Mouse (Mus musculus) midbrain, postnatal 0 days (tissue): ENCODE measurements around the gene Apol11b. TPM values are rescaled to one million over a fixed set of nuclear protein-coding genes. Genes with fewer than 3 reads are reported as not detected.

Experiments
- ATAC-seq: fragments of 200-750 bp; cut with Nextera tagmentation; 2 replicates; pipeline ENCODE4 v1.8.0; 2017; ENCODE audit warnings: moderate number of reproducible peaks, mild to moderate bottlenecking, moderate TSS enrichment, moderate library complexity; ENCODE audit not compliant: low FRiP score
- DNase-seq: peaks from one replicate; pipeline ENCODE4 v3.0.0-alpha.2; 2015; ENCODE audit warnings: low spot score
- H3K27ac ChIP-seq: fragments of 300-500 bp; sonication (generic); 2 replicates; pipeline ENCODE4 v1.5.1; 2014; ENCODE audit warnings: low read depth, mild to moderate bottlenecking, low read length, mixed read lengths
- H3K27me3 ChIP-seq: fragments of 300-500 bp; sonication (generic); 2 replicates; pipeline ENCODE4 v1.6.1; 2014; ENCODE audit warnings: low read length, control low read depth, mixed read lengths; ENCODE audit not compliant: insufficient read depth
- H3K36me3 ChIP-seq: fragments of 300-500 bp; sonication (generic); 2 replicates; pipeline ENCODE4 v1.6.1; 2014; ENCODE audit warnings: low read length, control low read depth, mixed read lengths; ENCODE audit not compliant: insufficient read depth
- H3K4me1 ChIP-seq: fragments of 300-500 bp; sonication (generic); 2 replicates; pipeline ENCODE4 v1.6.1; 2014; ENCODE audit warnings: mild to moderate bottlenecking, control low read depth, antibody characterized with exemption, low read length, mixed read lengths; ENCODE audit not compliant: insufficient read depth
- H3K4me2 ChIP-seq: fragments of 300-500 bp; sonication (generic); 2 replicates; pipeline ENCODE4 v1.6.1; 2014; ENCODE audit warnings: low read depth, mild to moderate bottlenecking, low read length, mixed read lengths; ENCODE audit not compliant: poor library complexity, severe bottlenecking
- H3K4me3 ChIP-seq: fragments of 300-500 bp; sonication (generic); 2 replicates; pipeline ENCODE4 v1.5.1; 2014; ENCODE audit warnings: low read depth, mild to moderate bottlenecking, low read length, moderate library complexity
- H3K9ac ChIP-seq: fragments of 300-500 bp; sonication (generic); replicated peaks from 2 replicates; pipeline ENCODE4 v1.6.1; 2014; ENCODE audit warnings: mild to moderate bottlenecking, low read length, moderate library complexity, mixed read lengths; ENCODE audit not compliant: poor library complexity, severe bottlenecking
- H3K9me3 ChIP-seq: fragments of 300-500 bp; sonication (generic); 2 replicates; pipeline ENCODE4 v1.6.1; 2016; ENCODE audit warnings: low read length, control low read depth
- CTCF ChIP-seq: IDR thresholded peaks from 2 replicates; pipeline ENCODE4 v1.5.1; 2016; ENCODE audit warnings: antibody characterized with exemption, mild to moderate bottlenecking
- WGBS: fragments of 180-500 bp; shearing (Covaris S2); extraction: QIAGEN DNeasy Blood & Tissue Kit; methylation state at CpG from one replicate; pipeline ENCODE4 v1.1.7; 2014; 5-methylcytosine and 5-hydroxymethylcytosine counted together
- polyA plus RNA-seq: library from polyadenylated mRNA; unstranded; fragments of >200 nt; fragmentation: Nextera tagmentation; extraction: Ambion mirVana; gene quantifications from 2 replicates; pipeline ENCODE4 v1.2.1, GENCODE M21; 2015
- total RNA-seq: library from RNA; depleted of rRNA; stranded (reverse); fragments of >200 nt; gene quantifications from 2 replicates; pipeline ENCODE4 v1.2.3, GENCODE M21; 2014; rRNA removed

Apol11b gene
- total and polyA plus RNA-seq, 2 experiments from 2014 or later: not detected

DNA sequence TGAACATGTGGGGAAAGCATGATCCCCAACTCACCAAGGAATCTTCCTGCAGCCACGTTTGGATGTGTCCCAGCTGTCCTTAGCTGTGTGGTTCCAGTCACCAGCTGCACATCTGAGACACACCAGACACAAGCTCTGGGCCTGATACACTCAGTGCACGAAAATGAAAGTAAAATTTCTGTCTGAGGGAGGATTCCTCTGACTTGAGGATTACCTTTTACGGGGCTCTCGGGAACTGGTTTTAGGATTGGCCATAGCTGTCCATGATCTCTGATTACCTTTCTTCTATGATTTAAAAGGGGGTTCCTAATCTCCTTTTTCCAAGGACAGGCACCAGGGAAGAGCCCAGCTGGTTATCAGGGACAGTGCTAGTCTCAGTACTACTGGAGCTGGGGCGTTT lies 47.1 kb downstream of the Apol11b start, which contains the start of gene Apol10b:
Gene Apol10b, minus strand, starts transcription at position 165 of the 400 bp plus-strand sequence.
- H3K27me3 ChIP-seq: no peaks in the 10 kb centered on the region
- WGBS: 60% methylated on average over 5 of the region's 5 CpGs
- no peaks in the 10 kb centered on the region for H3K4me1 ChIP-seq

GRCm38 (mm10) chr15:77593557-77593956 lies 49.5 kb downstream of the Apol11b start:
- DNase-seq: no peak
- H3K9ac ChIP-seq: no peak overlapping the region
- no peaks in the 10 kb centered on the region for H3K36me3 ChIP-seq
- ATAC-seq: no peak
- WGBS: 89% methylated on average over 1 of the region's 1 CpGs
- H3K27ac ChIP-seq: no peak overlapping the region
- TF ChIP-seq CTCF: no peak
- H3K27me3 ChIP-seq: no peaks in the 10 kb centered on the region
- no peak overlapping the region for H3K4me3 ChIP-seq
- H3K4me2 ChIP-seq: no peak overlapping the region
- no peaks in the 10 kb centered on the region for H3K9me3 ChIP-seq
- no peaks in the 10 kb centered on the region for H3K4me1 ChIP-seq

More for the DNA sequence above, 47.1 kb downstream of the Apol11b start, which contains the start of gene Apol10b:
- Histone ChIP-seq H3K4me2 (no peak within 1 kb of the TSS), H3K27ac (no peak within 1 kb of the TSS), H3K36me3 (no peaks in the 10 kb centered on the region), H3K9me3 (no peaks in the 10 kb centered on the region), H3K4me3 (no peak within 1 kb of the TSS), H3K9ac (no peak within 1 kb of the TSS)
- no peak for TF ChIP-seq CTCF
- no peak for ATAC-seq
- no peak for DNase-seq

- Histone ChIP-seq H3K4me3 (no peak overlapping the region), H3K36me3 (no peaks in the 10 kb centered on the region), H3K9me3 (no peaks in the 10 kb centered on the region), H3K27ac (no peak overlapping the region), H3K27me3 (no peaks in the 10 kb centered on the region), H3K4me2 (no peak overlapping the region), H3K9ac (no peak overlapping the region), H3K4me1 (no peaks in the 10 kb centered on the region)
- no peak for ATAC-seq
- WGBS: 78% methylated on average over 2 of the region's 2 CpGs
- no peak for DNase-seq
- TF ChIP-seq CTCF: no peak
These were observed 52.2 kb downstream of the Apol11b start for GRCm38 (mm10) chr15:77590881-77591280.

DNA sequence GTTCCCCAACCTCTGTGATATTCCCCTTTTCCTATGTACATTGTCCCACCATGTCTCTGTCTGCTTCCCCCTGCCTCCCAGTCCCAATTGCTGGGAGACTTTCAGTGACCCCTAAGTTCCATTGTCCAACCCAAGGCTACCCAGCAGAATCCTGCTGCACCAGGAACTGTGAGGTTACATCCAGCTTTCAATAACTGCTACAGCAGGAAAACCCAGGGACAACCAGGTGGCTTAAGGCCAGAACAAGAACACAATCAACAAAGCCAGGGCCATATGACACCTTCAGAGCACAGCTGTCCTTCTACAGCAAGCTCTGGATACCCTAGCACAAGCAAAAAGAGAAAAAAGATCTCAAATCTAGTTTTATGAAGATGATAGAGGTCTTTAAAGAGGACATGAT lies 54.1 kb downstream of the Apol11b start:
- Histone ChIP-seq H3K4me2 (no peak overlapping the region), H3K27ac (no peak overlapping the region), H3K4me1 (no peaks in the 10 kb centered on the region), H3K9ac (no peak overlapping the region), H3K4me3 (no peak overlapping the region), H3K36me3 (no peaks in the 10 kb centered on the region), H3K27me3 (no peaks in the 10 kb centered on the region), H3K9me3 (no peaks in the 10 kb centered on the region; the same call in 1 of the 2 replicates)
- DNase-seq: no peak
- TF ChIP-seq CTCF: no peak
- ATAC-seq: no peak

- no peak overlapping the region for H3K4me3 ChIP-seq
- no peak for ATAC-seq
- H3K4me2 ChIP-seq: no peak overlapping the region
- no peak for TF ChIP-seq CTCF
- H3K9me3 ChIP-seq: no peaks in the 10 kb centered on the region; the same call in 1 of the 2 replicates
- H3K36me3 ChIP-seq: no peaks in the 10 kb centered on the region
- H3K27ac ChIP-seq: no peak overlapping the region
- H3K27me3 ChIP-seq: no peaks in the 10 kb centered on the region
- H3K9ac ChIP-seq: no peak overlapping the region
- DNase-seq: no peak
- H3K4me1 ChIP-seq: no peaks in the 10 kb centered on the region
These were observed 56.1 kb downstream of the Apol11b start for GRCm38 (mm10) chr15:77587026-77587425.

Other genes with a start within 250 kb of the Apol11b start
- not detected in 2 replicates for gene Apol7a, start 244.2 kb downstream of the Apol11b start, total RNA-seq
- not detected in 2 replicates for gene Apol7a, start 244.2 kb downstream of the Apol11b start, polyA plus RNA-seq
- gene Apol9a, start 232.2 kb downstream of the Apol11b start, total RNA-seq: 0.16 and 0.42 TPM in 2 replicates
- 0.39 and 0.80 TPM in 2 replicates for gene Apol9a, start 232.2 kb downstream of the Apol11b start, polyA plus RNA-seq
- not detected in 2 replicates for gene Apol7b, start 195.8 kb downstream of the Apol11b start, total RNA-seq
- gene Apol7b, start 195.8 kb downstream of the Apol11b start, polyA plus RNA-seq: not detected in 2 replicates
- not detected in 2 replicates for gene Apol10a, start 166.2 kb downstream of the Apol11b start, total RNA-seq
- not detected in 2 replicates for gene Apol10a, start 166.2 kb downstream of the Apol11b start, polyA plus RNA-seq
- gene Apol11a, start 135.0 kb downstream of the Apol11b start, total RNA-seq: not detected in 2 replicates
- gene Apol11a, start 135.0 kb downstream of the Apol11b start, polyA plus RNA-seq: not detected in 2 replicates
- not detected in 2 replicates for gene Apol7c, start 110.0 kb downstream of the Apol11b start, total RNA-seq
- gene Apol7c, start 110.0 kb downstream of the Apol11b start, polyA plus RNA-seq: not detected in 2 replicates
- gene 1700025B11Rik, start 81.4 kb downstream of the Apol11b start, total RNA-seq: not detected in 2 replicates
- 0.51 TPM in 1 of 2 replicates, not detected in the other for gene 1700025B11Rik, start 81.4 kb downstream of the Apol11b start, polyA plus RNA-seq
- not detected in 2 replicates for gene Apol10b, start 47.2 kb downstream of the Apol11b start, total RNA-seq
- gene Apol10b, start 47.2 kb downstream of the Apol11b start, polyA plus RNA-seq: not detected in 2 replicates
- gene Gm36245, start 44.0 kb downstream of the Apol11b start, total RNA-seq: not detected in 2 replicates
- gene Gm36245, start 44.0 kb downstream of the Apol11b start, polyA plus RNA-seq: not detected in 2 replicates
- gene Apol7e, start 55.6 kb upstream of the Apol11b start, total RNA-seq: not detected in 2 replicates
- not detected in 2 replicates for gene Apol7e, start 55.6 kb upstream of the Apol11b start, polyA plus RNA-seq
- 0.33 TPM in 1 of 2 replicates, not detected in the other for gene Apol9b, start 85.8 kb upstream of the Apol11b start, total RNA-seq
- 0.43 TPM in 1 of 2 replicates, not detected in the other for gene Apol9b, start 85.8 kb upstream of the Apol11b start, polyA plus RNA-seq
- gene Apol8, start 113.7 kb upstream of the Apol11b start, total RNA-seq: 0.19 TPM in 1 of 2 replicates, not detected in the other
- 0.36 and 0.55 TPM in 2 replicates for gene Apol8, start 113.7 kb upstream of the Apol11b start, polyA plus RNA-seq
- 26.9 and 30.8 TPM in 2 replicates for gene Myh9, start 198.9 kb upstream of the Apol11b start, total RNA-seq
- gene Myh9, start 198.9 kb upstream of the Apol11b start, polyA plus RNA-seq: 6.4 and 8.2 TPM in 2 replicates